Mouse (Mus musculus) cerebellum, adult (tissue): ENCODE measurements around the gene Ankle2.

ENCODE experiments used
- ATAC-seq: cut with Nextera tagmentation; 2 replicates; pipeline ENCODE4 v1.9.2; 2017; ENCODE audit warnings: mild to moderate bottlenecking, moderate library complexity, mixed read lengths; ENCODE audit not compliant: insufficient number of reproducible peaks, low FRiP score, low TSS enrichment

Ankle2 gene

DNA sequence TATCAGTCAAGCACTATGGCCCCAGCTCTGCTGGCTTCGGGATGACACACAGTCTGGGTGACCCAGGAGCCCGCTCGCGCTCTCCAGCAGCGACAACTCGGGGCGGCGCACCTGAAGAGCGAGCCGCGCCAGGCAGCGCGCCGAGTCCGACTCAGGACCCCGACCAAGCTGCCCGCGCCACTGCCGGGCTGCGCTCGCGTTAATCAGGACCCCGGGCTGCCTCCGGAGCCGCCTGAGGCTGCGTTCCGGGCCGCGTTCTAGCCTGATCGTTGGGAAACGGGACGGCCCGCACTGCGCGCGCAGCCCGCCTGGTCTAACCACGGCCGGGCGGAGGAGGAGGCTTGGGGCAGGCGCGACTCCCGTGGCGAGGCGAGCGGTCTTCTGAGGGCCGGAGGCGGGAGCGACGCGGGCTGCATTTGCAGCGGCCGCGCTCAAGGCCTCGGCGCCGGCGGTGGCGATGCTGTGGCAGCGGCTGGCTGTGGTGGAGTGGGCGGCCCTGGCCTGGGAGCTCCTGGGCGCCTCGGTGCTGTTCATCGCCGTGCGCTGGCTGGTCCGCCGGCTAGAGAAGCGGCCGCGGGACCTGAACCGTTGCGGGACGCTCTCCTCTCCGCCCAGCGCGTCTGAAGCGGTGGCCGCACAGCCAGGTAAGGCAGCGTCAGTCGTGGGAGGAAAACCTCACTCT is at the start of gene Ankle2:
Gene Ankle2 (plus strand): TSS at position 225 of the 682 bp plus-strand sequence.
- peak; percentile 88 for ATAC-seq

DNA sequence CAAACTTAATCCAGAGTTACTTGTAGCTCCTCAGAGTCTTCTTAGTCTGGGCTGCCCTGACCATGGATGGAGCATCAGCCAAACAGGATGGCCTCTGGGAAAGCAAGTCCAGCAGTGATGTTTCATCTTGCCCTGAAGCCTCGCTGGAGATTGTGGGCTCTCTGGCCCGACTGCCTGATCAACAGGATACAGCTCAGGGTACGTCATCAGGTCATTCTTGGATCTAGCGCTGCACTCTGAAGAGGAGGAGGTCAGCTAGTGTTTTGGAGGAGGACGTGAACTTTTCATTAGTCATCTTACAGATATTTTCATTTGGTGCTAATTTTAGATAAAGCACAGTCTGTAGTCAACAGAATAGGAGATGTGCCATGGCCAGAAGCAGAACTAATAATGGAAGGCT is 49.1 kb upstream of the Ankle2 start:
- ATAC-seq = no peak

DNA sequence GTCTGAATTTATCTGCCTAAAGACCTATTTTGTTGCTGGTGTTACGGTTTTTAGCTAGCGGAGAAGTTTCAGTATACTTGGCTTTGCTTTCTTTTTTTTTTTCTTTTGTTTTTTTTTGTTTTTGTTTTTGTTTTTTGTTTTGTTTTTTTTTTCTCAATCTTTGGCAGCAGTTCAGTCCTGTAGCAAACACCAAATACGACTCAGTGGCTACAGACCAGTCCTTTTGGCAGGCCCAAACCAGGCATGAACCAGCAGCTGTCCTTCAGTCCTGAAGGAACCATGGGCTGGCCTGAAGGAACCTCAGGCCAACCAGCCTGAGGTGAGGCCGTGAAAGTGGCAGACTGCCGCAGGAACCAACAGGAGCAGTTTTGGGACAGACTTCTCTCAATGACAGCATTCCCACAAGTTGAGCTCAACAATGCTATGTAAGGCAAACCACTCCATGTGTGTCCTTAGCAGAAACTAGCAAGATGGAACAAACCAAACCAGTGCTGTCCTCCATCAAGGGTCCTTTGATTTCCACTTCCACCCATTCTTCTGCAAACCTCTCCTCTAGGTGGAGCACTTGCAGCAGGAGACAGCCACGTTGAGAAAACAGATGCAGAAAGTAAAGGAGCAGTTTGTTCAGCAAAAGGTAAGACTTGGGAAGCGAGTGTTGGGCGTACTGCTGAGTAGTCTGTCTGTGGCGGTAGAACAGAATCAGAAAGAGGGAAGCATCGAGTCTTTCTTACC is 27.5 kb upstream of the Ankle2 start:
- ATAC-seq = no peak

DNA sequence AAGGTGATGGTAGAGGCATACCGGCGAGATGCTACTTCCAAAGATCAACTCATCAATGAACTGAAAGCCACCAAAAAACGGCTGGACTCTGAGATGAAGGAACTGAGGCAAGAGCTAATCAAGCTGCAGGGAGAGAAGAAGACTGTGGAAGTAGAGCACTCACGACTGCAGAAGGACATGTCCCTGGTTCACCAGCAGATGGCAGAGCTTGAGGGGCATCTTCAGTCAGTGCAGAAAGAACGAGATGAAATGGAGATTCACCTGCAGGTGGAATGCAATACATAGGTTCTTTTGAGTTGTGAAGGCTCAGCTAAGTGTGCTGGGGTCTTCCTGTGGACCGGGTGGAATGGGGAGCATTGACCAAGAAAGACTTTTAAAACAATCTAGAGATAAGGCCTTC is 26.0 kb upstream of the Ankle2 start:
- no peak for ATAC-seq

DNA sequence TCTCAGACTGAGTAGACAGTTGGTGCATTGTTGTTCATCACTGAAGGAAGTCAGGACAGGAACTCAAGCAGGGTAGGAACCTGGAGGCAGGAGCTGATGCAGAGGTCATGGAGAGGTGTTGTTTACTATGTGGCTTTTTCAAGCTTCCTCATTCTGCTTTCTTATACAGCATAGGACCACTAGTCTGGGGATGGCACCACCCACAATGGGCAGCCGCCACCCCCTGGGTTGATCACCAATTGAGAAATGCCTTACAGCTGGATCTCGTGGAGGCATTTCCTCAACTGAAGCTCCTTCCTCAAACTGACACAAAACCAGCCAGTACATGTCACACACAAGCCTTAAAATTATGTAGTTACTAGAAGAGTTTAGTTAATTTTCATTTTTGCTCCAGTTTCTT is 19.5 kb upstream of the Ankle2 start:
- ATAC-seq = no peak

DNA sequence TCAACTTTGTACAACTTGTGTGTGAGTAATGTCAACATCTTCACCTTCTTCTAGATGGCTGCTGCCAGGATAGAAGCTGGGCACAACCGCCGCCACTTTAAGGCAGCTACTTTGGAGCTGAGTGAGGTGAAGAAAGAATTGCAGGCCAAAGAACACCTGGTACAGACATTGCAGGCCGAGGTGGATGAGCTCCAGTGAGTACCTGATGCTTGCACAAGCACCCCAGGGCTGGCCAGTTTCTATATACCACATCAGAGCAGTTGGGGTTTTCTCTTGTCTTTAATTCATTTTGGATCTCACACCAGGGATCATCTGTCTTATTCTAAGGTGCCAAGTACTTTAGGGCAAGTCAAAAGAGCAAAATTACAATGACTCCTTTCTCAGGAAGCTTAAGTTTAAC is 14.0 kb upstream of the Ankle2 start:
- ATAC-seq = no peak

DNA sequence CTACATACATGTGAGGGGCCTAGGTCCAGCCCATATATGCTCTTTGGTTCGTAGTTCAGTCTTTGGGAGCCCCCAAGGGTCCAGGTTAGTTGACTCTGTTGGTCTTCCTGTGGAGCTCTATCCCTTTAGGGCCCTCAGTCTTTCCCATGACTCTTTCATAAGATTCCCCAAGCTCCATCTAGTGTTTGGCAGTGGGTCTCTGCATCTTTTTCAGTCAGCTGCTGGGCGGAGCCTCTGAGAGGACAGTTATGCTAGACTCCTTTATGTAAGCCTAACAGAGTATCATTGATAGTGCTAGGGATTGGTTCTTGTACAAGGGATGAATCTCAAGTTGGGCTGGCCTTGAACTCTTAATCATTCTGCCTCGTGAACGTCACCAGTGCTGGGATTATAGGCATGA is 10.5 kb upstream of the Ankle2 start:
- ATAC-seq = no peak

DNA sequence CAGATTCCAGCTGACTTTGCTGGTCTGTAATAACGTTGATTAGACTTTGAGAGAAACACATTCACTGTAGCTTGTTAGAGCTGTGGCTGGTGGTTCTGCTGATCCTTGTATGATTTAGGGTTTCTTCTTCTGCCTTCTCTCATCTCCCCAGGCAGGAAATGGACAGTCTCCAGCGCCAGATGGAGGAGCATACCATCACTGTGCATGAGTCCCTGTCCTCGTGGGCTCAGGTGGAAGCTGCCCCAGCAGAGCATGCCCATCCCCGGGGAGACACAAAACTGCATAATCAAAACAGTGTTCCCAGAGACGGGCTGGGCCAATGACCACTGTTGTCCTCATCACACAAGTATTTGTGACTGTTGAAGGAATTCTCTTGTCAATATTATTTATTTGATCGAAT is 8.0 kb upstream of the Ankle2 start:
- ATAC-seq = peak; percentile 93

DNA sequence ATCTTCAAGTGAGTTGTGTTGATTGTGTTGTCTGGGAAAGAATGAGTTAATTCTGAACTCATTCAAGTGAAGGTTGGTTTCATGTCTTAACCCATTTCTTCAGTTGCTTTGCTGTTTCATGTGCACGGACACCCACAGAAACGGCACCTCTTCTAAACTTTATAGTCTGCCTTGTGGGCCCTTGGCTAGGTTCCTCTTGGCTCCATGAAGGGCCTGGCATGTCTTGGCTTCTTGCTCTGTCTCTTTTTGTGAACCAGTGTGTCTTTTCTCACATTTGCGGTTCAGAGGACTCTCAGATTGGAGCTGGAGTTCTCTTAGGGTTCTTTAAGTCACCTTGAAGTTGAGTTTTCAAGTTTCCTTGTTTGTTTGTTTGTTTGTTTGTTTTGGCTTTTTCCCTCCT is 5.7 kb upstream of the Ankle2 start:
- ATAC-seq = no peak

DNA sequence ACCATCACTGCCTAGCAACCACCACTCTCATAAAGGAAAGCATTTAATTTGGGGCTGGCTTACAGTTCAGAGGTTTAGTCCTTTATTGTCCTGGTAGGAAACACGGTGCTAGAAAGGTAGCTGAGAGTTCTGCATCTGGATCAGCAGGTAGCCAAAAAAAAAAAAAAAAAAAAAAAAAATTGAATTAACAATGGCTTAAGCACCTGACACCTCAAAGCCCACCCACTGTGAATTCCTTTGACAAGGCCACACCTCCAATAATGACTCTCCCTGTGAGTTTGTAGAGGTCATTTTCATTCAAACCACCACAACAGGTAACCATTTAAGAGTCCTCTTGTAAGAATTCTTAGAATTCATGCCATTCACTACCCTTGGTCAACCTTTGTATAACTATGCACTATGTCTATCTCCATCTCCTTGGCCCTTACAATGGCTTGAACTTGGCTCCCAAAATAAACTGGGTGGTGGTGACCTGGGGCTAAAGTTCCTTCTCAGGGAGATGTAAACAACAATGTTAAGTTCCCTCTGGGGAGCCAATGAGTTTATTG is 3.4 kb upstream of the Ankle2 start:
- no peak for ATAC-seq

DNA sequence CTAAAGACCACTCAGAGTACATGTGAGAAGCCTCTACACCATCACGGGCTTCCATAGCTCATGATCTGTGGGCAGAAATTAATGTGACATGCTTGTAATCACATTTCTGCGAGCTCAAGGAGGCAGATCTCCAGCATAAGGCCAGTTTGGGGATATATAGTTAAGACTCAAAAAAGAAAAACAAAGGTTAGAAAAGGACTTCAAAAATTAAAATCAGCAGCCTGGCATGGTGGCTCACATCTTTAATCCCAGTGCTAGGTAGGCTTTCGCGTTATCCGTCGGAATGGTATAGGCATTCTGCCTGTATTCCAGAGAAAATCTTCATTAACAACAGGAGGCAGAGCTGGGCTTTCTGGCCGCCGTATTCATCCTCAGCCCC is 414 bp upstream of the Ankle2 start:
- ATAC-seq = peak; percentile 23; the same call in 1 of the 2 replicates

DNA sequence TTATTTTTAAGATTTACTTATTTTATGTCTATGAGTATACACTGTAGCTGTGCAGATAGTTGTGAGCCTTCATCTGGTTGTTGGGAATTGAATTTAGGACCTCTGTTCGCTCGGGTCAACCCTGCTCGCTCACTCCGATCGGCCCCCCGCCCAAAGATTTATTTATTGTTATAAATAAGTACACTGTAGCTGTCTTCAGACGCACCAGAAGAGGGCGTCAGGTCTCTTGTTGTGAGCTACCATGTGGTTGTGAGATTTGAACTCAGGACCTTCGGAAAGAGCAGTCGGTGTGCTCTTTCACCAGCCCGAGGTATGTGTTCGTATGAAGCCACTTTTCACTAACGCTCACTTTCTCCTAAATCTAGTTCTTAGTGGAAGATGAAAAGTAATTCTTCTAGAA is 834 bp downstream of the Ankle2 start:
- no peak for ATAC-seq

DNA sequence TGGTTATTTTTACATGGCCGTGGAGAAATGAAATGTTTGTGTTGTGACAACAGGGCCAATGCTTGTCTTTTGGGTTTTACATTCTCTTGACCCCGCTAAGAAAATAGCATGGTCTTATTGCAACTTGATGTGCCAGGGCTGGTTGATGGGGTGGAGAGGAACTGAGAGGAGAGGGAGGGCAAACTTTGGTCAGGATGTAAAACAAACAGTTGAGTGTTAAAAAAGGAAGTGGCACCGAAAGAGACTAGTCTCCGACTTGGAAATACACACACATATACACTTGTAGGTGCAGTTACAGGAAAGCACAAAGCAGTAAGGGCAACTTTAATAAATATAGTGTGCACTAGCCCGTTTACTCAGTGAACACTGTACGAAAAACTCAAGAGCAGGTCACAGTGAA is 1.5 kb downstream of the Ankle2 start:
- ATAC-seq = no peak

DNA sequence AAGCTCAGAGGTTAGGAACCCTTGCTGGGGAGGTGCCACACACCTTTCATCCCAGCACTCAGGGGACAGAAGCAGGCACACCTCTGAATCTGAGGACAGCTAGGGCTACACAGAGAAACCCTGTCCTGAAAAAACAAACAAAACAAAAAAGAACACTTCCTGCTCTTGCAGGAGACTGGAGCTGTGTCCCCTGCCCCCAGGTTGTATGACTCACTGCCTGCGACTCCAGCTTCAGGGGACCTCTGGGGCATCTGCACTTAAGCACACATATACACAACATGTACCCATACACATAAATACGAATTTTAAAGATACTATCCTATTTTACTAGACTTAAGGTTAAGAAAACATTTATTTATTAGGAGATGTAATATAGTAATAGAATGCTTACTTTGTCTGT is 13.3 kb downstream of the Ankle2 start:
- ATAC-seq = no peak

DNA sequence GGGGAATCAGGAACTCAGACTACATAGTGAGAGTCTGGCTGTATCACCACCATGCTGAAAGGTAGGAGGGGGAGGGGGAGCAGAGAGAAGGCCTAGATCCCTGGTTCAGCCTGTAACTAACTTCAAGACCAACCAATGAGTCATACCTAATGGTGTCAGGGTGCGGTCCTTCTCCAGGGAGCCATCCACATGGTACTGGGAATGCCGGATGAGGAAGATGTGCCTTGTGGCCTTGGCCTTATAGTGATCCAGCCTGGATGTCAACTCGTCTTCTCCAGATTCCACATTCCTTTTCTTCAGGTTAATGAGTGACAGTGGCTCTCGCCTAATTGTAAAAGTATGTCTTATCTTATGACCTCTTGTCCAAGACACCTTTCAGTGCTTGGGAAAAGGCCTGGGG is 36.1 kb downstream of the Ankle2 start:
- no peak for ATAC-seq

DNA sequence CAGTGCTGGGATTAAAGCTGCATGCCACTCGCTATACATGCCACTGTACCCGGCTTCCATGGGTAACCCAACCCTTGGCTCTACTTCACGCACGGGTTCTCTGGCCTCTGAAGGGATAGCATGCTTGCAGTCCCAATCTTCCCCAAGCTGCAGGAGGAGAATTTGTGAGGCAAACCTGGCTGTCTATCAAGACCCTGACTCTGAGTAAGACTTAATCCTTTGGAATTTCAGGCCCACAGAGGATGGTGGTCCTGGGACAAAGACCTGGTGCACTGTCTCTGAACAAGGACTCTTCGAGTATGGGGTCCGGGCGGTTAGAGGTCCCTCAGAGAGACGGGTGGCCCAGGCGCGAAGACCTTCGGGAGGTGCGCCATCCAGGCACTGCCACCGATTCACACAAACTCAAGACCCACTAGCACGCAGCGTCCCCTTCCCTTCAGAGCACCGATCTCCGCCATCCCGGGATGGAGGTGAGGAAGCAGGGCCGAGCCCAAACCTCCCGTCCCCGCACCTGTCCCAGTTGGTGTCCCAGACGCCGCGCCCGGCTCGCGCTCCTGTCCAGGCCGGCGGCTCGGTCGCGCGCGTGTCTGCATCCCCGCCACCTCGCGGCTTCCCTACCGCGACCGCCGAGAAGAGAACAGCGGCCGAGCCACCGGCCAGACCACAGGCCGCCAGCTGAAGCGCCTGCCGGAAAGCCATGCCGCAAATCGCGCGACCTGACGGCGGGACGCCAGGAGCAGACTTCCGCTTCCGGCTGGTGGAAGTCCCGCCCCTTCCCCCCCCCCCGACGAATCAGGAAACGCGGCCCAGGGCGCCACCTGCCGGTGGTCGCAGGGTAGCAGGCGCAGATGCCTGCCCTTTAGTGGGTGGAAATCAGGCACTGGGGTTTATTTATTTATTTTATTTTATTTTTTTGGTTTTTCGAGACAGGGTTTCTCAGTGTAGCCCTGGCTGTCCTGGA is 38.6 kb downstream of the Ankle2 start, which contains the start of gene Pgam5:
Gene Pgam5 (minus strand): TSS at position 773 of the 961 bp plus-strand sequence.
- ATAC-seq = peak; percentile 79

DNA sequence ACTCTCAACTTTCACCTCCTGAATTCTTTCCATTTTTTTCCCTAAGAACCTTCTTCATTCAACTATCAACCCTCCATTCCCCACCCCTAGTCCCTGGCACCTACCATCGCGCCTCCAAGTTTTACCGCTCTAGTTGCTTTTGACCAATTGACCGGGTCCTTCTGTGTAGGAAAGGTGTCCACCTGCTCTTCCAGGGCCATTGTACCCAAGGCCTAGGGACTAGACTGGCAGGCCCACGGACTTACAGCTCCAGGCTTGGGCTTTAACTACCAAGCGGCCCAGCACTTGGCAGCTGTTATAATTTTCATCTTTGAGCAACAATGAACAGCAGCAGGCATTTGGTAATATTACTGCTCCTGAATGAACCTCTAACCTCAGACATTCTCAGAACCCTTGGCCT is 39.4 kb downstream of the Ankle2 start:
- ATAC-seq = no peak

DNA sequence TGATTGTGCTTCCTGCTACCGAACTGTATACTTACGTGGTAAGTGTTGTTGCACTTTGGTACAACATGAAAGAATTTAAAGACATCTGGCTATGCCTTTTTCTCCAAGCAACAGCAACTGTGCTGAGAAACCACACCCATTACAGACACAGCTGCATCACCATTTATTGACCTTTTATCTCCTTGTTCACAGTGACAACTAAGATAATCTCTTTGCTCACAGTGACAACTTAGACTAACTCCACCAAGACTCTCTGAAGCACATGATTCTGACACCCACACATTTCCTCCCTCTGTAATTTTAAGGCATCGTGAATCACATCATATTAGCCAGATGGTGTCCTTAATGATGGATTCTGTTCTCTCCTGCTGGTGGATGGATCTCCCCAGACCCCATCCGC is 43.3 kb downstream of the Ankle2 start:
- ATAC-seq = no peak

DNA sequence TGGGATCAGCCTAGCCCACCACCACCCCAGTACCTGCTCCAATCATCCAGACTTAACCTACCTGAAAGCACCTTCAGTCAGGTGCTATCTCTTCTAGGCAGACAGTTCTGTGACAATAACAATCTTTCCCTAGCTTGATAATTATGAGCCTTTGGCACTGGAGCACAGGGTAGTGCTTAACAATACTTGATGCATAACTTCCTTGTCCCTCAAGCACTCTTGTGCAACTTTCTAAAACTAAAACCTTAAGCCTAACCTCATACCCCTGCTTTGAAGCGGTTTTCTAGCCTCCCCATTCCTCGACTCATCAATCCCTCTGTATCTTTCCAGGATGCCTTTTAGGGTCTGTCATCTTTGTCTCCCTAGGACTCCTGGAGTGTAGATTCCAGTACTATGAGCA is 44.0 kb downstream of the Ankle2 start:
- no peak for ATAC-seq

DNA sequence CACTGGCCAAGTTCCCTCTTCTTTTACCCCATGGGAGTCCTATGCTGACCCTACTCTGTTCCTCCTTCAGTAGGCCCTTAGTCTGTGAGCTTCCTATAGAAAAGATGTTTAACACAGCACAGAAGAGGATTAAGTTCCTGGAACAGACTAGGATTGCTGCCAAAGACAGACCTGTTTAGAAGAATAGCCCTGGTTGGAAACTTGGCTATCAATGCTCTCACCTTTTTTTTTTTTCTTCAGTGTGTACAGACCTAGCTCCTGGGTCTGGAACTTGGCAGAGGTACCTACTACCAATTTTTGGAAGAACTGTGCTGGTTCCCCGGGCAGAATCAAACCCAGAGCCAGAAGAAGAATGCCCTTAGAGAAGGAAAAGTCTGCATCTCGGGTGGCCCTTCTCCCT is 45.6 kb downstream of the Ankle2 start:
- ATAC-seq = no peak

DNA sequence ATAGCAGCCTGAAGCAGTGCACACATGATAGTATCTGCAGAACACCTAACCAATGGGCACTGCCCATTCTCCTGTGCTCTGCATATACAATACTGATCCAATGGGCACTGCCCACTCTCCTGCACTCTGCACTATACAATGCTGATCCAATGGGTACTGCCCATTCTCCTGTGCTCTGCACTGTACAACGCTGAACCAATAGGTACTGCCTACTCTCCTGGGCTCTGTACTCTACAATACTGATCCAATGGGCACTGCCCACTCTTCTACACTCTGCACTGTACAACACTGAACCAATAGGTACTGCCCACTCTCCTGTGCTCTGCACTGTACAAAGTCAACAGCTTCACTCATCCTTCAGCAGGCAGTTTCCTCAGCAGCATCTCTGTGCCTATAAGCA is 46.1 kb downstream of the Ankle2 start:
- no peak for ATAC-seq
